Mouse (Mus musculus): ENCODE data around the gene Atoh7.
"Not testable (repeated sequence)": the region's sequence is repeated elsewhere in the genome, so short reads cannot be mapped to it uniquely, and the experiment has no call there.

Gene Atoh7

GRCm38 (mm10) chr10:63099521-63099920, at the start of gene Atoh7:
Atoh7 (plus strand) TSS chr10:63099651.
- peak; percentile 2 for DNase-seq (ENCODE audit: low spot score)

DNA sequence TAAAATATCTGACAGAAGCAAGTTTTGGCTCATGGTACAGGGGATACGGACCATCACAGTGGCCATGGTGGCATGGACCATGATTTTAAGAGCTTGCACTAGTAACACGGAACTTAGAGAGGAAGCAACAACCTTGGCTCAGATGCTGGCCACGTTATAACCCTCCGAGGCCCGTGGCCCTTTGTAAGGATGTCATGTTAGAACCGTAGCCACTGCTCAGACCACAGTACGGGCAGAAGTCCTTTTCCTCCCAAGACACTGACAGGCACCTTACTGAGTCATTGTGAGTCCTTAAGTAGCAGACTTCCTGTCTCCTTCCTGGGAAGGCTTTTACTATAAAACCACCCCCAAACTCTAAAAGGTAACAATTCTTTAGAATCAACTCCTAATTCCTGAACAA, 48.2 kb upstream of the Atoh7 start:
- DNase-seq (ENCODE audit: low spot score), result no peak

DNA sequence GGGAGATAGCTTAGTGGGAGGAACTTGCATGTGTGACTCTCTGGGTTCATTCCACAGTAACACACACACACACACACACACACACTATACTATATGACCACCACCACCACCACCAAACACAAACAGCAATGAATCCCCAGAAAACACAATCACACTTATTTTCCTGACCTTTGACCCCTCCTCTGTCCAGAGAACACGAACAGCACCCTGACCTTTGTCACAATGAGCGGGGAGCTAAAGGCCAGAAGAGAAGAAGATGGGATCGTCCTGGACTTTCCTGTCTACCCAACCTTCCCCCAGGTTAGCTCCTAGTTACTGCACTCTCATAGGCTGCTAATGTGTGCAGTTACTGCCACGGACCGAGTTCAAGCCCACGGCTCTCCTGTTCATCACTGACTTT, 47.4 kb upstream of the Atoh7 start:
- peak; percentile 44 for DNase-seq (ENCODE audit: low spot score)

GRCm38 (mm10) chr10:63053007-63053406, 46.4 kb upstream of the Atoh7 start:
- no peak for DNase-seq (ENCODE audit: low spot score)

DNA sequence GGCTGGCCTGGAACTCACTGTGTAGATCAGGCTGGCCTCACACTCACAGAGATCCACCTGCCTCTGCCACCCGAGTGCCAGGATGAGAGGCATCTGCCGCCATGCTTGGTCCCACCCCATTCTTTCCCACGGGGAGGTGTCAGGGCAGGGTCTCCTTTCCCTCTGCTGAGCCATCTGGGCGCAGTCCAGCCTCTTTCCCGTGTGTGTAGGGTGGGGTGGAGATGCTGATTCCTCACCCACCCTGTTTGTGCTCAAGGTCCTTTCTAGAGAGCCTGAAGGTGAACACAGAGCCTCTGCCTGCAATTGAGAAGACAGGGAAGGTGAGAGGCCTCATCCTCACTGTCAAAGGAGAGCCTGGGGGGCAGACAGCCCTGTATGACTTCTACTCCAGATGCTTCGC, 45.4 kb upstream of the Atoh7 start:
- not testable (repeated sequence) for DNase-seq (ENCODE audit: low spot score)

- no peak for DNase-seq (ENCODE audit: low spot score)
Observed at GRCm38 (mm10) chr10:63054586-63054985, 44.9 kb upstream of the Atoh7 start.

GRCm38 (mm10) chr10:63056966-63057750, 42.3 kb upstream of the Atoh7 start:
- DNase-seq (ENCODE audit: low spot score), result no peak

GRCm38 (mm10) chr10:63059862-63060261, 39.6 kb upstream of the Atoh7 start, which contains the start of gene Pbld1:
Pbld1 (plus strand) TSS chr10:63060162.
- no peak for DNase-seq (ENCODE audit: low spot score)

GRCm38 (mm10) chr10:63060406-63060805, 39.0 kb upstream of the Atoh7 start:
- DNase-seq (ENCODE audit: low spot score), result peak; percentile 84

- peak; percentile 66 for DNase-seq (ENCODE audit: low spot score)
Observed at GRCm38 (mm10) chr10:63061266-63061665, 38.2 kb upstream of the Atoh7 start.

- DNase-seq (ENCODE audit: low spot score), result no peak
Observed at GRCm38 (mm10) chr10:63062696-63063095, 36.8 kb upstream of the Atoh7 start.

DNA sequence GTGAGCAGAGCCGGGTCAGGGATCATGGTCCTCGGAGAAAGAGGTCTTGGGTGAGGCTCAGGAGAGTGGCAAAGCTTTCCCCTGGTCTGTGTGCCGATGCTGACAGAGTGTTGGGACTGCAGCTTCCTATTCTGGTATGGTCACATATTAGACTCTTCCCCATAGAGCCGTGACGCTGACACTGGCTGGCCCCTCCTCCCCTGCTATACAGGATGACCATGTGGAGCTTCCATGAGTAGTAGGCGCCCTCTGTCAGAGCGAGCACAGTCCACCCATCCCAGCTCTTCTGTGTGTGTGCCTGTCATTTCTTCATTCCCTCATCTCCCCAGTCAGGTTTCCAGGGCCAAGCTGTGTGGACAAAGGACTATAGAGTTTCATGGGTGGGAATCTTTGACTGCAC, 36.1 kb upstream of the Atoh7 start:
- no peak for DNase-seq (ENCODE audit: low spot score)

DNA sequence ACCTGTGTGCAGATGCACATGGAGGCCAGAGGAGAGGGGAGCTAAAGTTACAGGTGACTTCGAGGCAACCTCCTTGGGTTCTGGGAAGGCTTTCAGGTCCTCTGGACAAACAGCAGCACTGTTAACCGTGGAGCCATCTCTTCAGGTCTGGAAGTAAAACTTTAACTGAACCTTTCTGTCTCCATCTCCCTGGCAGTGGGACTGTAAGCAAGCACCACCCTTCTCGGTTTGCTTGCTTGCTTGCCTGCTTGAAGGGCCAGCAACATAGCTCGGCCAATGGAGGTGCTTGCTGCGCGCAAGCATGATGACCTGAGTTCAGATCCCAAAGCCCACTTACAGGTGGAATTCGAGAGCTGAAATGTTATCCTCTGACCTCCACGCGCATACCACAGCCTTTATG, 34.9 kb upstream of the Atoh7 start:
- no peak for DNase-seq (ENCODE audit: low spot score)

- DNase-seq (ENCODE audit: low spot score), result no peak
Observed at GRCm38 (mm10) chr10:63065561-63065960, 33.9 kb upstream of the Atoh7 start.

- peak; percentile 68 for DNase-seq (ENCODE audit: low spot score)
Observed at GRCm38 (mm10) chr10:63065988-63066387, 33.5 kb upstream of the Atoh7 start.

GRCm38 (mm10) chr10:63086304-63086703, 13.1 kb upstream of the Atoh7 start:
- DNase-seq (ENCODE audit: low spot score), result no peak

- no peak for DNase-seq (ENCODE audit: low spot score)
Observed at GRCm38 (mm10) chr10:63089103-63089757, 10.2 kb upstream of the Atoh7 start.

DNA sequence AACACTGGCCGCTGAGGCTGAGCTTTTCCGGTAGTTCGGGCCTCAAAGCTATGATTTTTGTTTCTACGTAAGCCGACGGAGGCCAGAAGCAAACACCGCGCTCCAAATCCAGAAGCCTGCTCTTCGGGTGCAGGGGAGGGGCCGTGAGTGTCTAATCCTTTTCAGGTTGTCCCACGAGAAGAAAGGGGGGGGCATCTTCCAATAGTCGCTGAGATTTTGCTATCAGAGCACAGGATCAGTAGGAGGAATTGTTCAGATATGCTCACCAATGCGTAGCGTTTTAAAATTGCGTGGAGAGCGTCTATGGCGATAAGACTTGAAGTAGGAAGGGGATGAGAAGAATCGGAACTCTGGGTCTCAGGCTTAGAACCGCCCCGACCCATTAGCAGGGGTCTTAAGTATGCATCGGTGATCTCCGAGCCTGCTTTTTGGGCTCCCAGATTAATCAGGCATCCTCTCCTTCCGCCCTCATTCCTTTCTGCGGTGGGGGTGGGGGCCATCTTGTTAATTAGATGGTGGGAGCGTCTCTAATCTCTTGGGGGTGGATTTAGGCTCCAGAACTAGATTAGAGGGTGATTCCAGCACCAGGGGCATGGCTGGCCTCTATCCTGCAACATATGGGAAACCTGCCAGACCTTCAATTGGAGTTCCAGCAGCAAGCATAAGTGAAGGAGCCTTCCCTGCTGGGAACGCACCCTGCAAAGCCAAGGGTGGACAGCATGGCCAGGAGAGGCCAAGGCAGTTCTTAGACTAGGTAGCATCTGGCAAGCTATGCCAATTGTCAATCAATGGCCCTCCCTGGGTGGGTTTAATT, 9.5 kb upstream of the Atoh7 start:
- no peak for DNase-seq (ENCODE audit: low spot score)

DNA sequence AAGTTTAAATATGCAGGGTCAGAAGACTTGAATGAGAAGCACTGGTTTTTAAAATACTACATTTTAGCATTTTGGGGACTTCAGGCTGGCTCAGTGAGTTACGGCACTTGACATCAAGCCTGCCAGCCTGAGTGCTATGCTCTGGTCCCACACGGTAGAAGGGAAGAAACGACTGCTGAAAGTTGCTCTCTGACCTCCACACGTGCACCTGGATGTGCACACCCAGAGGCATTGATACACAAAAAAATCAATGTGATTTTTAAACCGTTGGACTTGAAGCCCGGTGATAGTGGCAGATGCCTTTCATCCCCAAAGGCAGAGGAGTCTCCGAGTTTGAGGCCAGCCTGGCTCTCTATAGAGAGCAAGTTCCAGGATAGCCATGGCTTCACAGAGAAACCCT, 7.5 kb upstream of the Atoh7 start:
- DNase-seq (ENCODE audit: low spot score), result no peak

GRCm38 (mm10) chr10:63092616-63093550, 6.6 kb upstream of the Atoh7 start:
- DNase-seq (ENCODE audit: low spot score), result no peak

DNA sequence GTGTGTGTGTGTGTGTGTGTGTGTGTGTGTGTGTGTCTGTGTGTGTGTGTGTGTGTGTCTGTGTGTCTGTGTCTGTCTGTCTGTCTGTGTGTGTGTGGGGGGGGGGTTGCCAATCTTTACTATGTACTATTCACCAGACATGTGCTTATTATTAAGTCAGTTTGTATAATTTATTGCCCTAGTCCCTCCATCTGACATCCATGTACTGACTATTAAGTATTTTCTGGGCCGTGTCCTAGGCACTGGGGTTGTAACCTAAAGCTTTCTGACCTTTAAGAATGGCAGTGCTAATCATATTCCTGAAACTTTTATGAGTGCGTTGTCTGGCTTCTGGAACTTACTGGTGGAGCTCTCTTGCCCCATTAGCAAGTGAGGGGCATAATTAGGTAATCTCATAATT, 2.7 kb upstream of the Atoh7 start:
- no peak for DNase-seq (ENCODE audit: low spot score)

- no peak for DNase-seq (ENCODE audit: low spot score)
Observed at GRCm38 (mm10) chr10:63098191-63098590, 1.3 kb upstream of the Atoh7 start.
